Mouse (Mus musculus) layer of hippocampus, adult 11-12 months (tissue): ENCODE results near the gene Nfkbie.

Experiments
- DNase-seq: peaks from one replicate; pipeline ENCODE4 v3.0.0; 2022; ENCODE audit warnings: low spot score

Nfkbie gene

GRCm38 (mm10) chr17:45543115-45543514 lies 12.4 kb upstream of the Nfkbie start:
- no peak for DNase-seq

- DNase-seq: no peak
Measured at GRCm38 (mm10) chr17:45544001-45544872, 11.3 kb upstream of the Nfkbie start.

- DNase-seq: no peak
Measured at GRCm38 (mm10) chr17:45544873-45545277, 10.6 kb upstream of the Nfkbie start.

- DNase-seq: no peak
Measured at GRCm38 (mm10) chr17:45545278-45545961, 10.1 kb upstream of the Nfkbie start.

GRCm38 (mm10) chr17:45546941-45547340 lies 8.6 kb upstream of the Nfkbie start:
- no peak for DNase-seq

- no peak for DNase-seq
Measured at GRCm38 (mm10) chr17:45547461-45548190, 7.9 kb upstream of the Nfkbie start.

- DNase-seq: peak; percentile 73
Measured at GRCm38 (mm10) chr17:45548541-45549512, 6.7 kb upstream of the Nfkbie start.

GRCm38 (mm10) chr17:45549617-45550181 lies 5.8 kb upstream of the Nfkbie start, which contains the start of gene Tmem151b:
TSS of gene Tmem151b (minus strand) at chr17:45549677.
- peak; percentile 63 for DNase-seq

- DNase-seq: no peak
Measured at GRCm38 (mm10) chr17:45550253-45550652, 5.2 kb upstream of the Nfkbie start.

GRCm38 (mm10) chr17:45551249-45551796 lies 4.2 kb upstream of the Nfkbie start:
- DNase-seq: no peak

- peak; percentile 88 for DNase-seq
Measured at GRCm38 (mm10) chr17:45551816-45552451, 3.6 kb upstream of the Nfkbie start.

GRCm38 (mm10) chr17:45553065-45553464 lies 2.4 kb upstream of the Nfkbie start:
- DNase-seq: no peak

GRCm38 (mm10) chr17:45554420-45554819 lies 1.1 kb upstream of the Nfkbie start:
- no peak for DNase-seq

GRCm38 (mm10) chr17:45556107-45556489 lies 595 bp downstream of the Nfkbie start:
- no peak for DNase-seq

- no peak for DNase-seq
Measured at GRCm38 (mm10) chr17:45556514-45557245, 1.2 kb downstream of the Nfkbie start.

GRCm38 (mm10) chr17:45557246-45557824 lies 1.8 kb downstream of the Nfkbie start:
- DNase-seq: no peak

GRCm38 (mm10) chr17:45557998-45558862 lies 2.7 kb downstream of the Nfkbie start:
- no peak for DNase-seq
